Mouse (Mus musculus): ENCODE measurements at regions not wholly inside any gene's neighbourhood (a gene's known extent, or its start where the extent isn't known, plus 50 kb on each side); places are given as distances from the start of the nearest gene placed in this dataset.
A peak's percentile ranks its signal among the peaks of the same experiment; 100 is the strongest.

DNA sequence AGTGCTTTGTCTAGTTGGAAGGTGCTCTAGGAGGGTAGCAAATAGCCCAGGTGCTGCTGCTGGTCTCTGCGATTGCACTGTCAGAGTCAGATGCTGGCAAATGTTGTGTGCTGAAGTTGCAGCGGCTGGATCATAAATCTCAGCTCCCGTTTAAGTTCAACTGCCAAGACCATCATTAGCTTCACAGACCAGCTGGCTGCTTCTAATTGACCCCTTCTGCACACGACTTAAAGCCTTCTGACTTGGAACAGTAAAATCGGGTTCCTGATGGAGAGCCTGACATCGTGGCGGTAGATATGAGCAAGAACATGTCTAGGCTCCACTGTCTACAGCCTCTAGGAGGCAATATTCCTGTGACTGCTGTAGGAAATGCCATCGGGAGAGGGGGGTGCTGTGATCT is 416.0 kb upstream of the Slc35b3 start:
- no peak overlapping the region for H3K9ac ChIP-seq (ENCODE audit: low read length)
- ATAC-seq (ENCODE audit: insufficient read depth, low FRiP score) = no peak
- no peaks in the 10 kb centered on the region for H3K36me3 ChIP-seq (ENCODE audit: control insufficient read depth, insufficient read depth, low read length)
- WGBS = 56% methylated on average over 8 of the region's 8 CpGs
- H3K4me2 ChIP-seq (ENCODE audit: low read depth, low read length) = no peak overlapping the region
- H3K4me1 ChIP-seq (ENCODE audit: control insufficient read depth, insufficient read depth, low read length) = no peaks in the 10 kb centered on the region
- H3K27me3 ChIP-seq (ENCODE audit: control insufficient read depth, insufficient read depth, low read length) = no peaks in the 10 kb centered on the region
- no peak overlapping the region for H3K4me3 ChIP-seq (replicated peaks; ENCODE audit: low read length)
- H3K27ac ChIP-seq (ENCODE audit: low read length) = no peak overlapping the region
- no peaks in the 10 kb centered on the region for H3K9me3 ChIP-seq (replicated peaks; ENCODE audit: control insufficient read depth, low read length)

DNA sequence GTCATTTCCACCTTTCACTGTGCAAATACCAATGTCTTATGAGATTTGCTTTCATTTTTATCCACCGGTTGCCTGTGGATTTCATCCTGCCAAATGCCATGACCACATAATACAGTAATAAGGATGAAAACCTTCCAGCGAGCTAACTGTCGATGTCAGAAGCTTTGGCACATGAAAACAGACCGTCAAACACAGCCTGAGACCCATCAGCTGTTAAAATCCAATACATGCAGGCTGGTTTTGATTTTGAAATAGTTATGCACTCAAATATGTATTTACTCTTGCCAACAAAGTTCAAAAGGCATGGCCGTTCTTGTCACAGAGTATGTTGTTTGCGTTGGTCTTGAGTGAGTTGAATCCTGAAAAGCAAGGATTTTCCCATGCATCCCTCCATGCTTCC is 415.6 kb upstream of the Slc35b3 start:
- Histone ChIP-seq H3K27ac (ENCODE audit: low read length) (no peak overlapping the region), H3K9ac (ENCODE audit: low read length) (no peak overlapping the region), H3K4me1 (ENCODE audit: control insufficient read depth, insufficient read depth, low read length) (no peaks in the 10 kb centered on the region), H3K27me3 (ENCODE audit: control insufficient read depth, insufficient read depth, low read length) (no peaks in the 10 kb centered on the region), H3K9me3 (replicated peaks; ENCODE audit: control insufficient read depth, low read length) (no peaks in the 10 kb centered on the region), H3K4me2 (ENCODE audit: low read depth, low read length) (no peak overlapping the region), H3K36me3 (ENCODE audit: control insufficient read depth, insufficient read depth, low read length) (no peaks in the 10 kb centered on the region), H3K4me3 (replicated peaks; ENCODE audit: low read length) (no peak overlapping the region)
- WGBS = 65% methylated on average over 6 of the region's 6 CpGs
- ATAC-seq (ENCODE audit: insufficient read depth, low FRiP score) = no peak

GRCm38 (mm10) chr13:39372565-39372964 is 411.9 kb upstream of the Slc35b3 start:
- Histone ChIP-seq H3K27me3 (ENCODE audit: control insufficient read depth, insufficient read depth, low read length) (no peaks in the 10 kb centered on the region), H3K27ac (ENCODE audit: low read length) (no peak overlapping the region), H3K9me3 (replicated peaks; ENCODE audit: control insufficient read depth, low read length) (no peaks in the 10 kb centered on the region), H3K9ac (ENCODE audit: low read length) (no peak overlapping the region), H3K36me3 (ENCODE audit: control insufficient read depth, insufficient read depth, low read length) (no peaks in the 10 kb centered on the region), H3K4me2 (ENCODE audit: low read depth, low read length) (no peak overlapping the region), H3K4me1 (ENCODE audit: control insufficient read depth, insufficient read depth, low read length) (no peaks in the 10 kb centered on the region), H3K4me3 (replicated peaks; ENCODE audit: low read length) (no peak overlapping the region)
- 71% methylated on average over 3 of the region's 3 CpGs for WGBS
- ATAC-seq (ENCODE audit: insufficient read depth, low FRiP score) = no peak

DNA sequence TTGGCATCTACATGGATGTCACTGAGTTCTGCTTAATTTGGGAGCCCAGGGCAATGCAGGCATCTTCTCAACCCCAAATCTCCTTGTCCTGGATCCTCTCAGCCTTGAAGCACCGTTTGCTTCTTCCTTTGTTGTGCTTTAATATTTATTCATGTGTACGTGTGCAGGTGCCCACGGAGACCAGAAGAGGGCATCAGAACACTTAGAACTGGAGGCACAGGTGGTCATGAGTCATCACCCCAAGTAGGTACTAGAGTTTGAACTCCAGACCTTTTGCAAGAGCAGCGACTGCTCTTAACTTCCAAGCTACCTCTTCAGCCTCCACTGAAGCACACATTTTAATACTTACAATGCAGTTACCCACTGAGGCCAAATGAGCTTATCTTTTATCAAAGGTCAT is 403.0 kb upstream of the Slc35b3 start:
- no peaks in the 10 kb centered on the region for H3K4me1 ChIP-seq (ENCODE audit: control insufficient read depth, insufficient read depth, low read length)
- H3K4me3 ChIP-seq (replicated peaks; ENCODE audit: low read length) = no peak overlapping the region
- no peak for ATAC-seq (ENCODE audit: insufficient read depth, low FRiP score)
- H3K27ac ChIP-seq (ENCODE audit: low read length) = no peak overlapping the region
- no peaks in the 10 kb centered on the region for H3K27me3 ChIP-seq (ENCODE audit: control insufficient read depth, insufficient read depth, low read length)
- no peaks in the 10 kb centered on the region for H3K36me3 ChIP-seq (ENCODE audit: control insufficient read depth, insufficient read depth, low read length)
- WGBS = 54% methylated on average over 4 of the region's 4 CpGs
- no peaks in the 10 kb centered on the region for H3K9me3 ChIP-seq (replicated peaks; ENCODE audit: control insufficient read depth, low read length)
- no peak overlapping the region for H3K4me2 ChIP-seq (ENCODE audit: low read depth, low read length)
- no peak overlapping the region for H3K9ac ChIP-seq (ENCODE audit: low read length)

- H3K4me2 ChIP-seq (ENCODE audit: low read depth, low read length) = peak overlapping the region; percentile 24
- no peak for ATAC-seq (ENCODE audit: insufficient read depth, low FRiP score)
- 56% methylated on average over 13 of the region's 13 CpGs for WGBS
- no peaks in the 10 kb centered on the region for H3K4me1 ChIP-seq (ENCODE audit: control insufficient read depth, insufficient read depth, low read length)
- no peaks in the 10 kb centered on the region for H3K9me3 ChIP-seq (replicated peaks; ENCODE audit: control insufficient read depth, low read length)
- H3K27me3 ChIP-seq (ENCODE audit: control insufficient read depth, insufficient read depth, low read length) = no peaks in the 10 kb centered on the region
- no peak overlapping the region for H3K9ac ChIP-seq (ENCODE audit: low read length)
- H3K36me3 ChIP-seq (ENCODE audit: control insufficient read depth, insufficient read depth, low read length) = no peaks in the 10 kb centered on the region
- no peak overlapping the region for H3K27ac ChIP-seq (ENCODE audit: low read length)
- no peak overlapping the region for H3K4me3 ChIP-seq (replicated peaks; ENCODE audit: low read length)
These were observed 401.9 kb upstream of the Slc35b3 start for GRCm38 (mm10) chr13:39362536-39362935.

DNA sequence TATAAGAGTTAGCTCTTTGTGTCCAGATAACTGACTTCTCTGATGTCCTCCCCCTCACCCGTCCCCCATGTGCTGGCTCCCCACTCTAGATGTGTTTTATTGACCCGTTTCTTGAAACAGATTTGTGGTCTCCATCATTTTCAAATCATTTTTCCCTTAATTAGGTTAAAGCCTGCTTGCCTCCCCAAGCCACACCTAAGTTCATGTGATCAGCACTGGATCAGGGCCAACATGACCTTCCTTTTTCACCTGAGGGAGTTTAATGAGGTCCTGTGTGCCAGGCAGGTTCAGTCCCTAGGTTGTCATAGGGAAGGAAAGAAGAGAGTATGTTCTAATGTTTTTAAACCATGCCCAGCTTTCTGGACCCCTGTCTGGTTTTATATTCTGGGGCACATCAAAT is 390.9 kb upstream of the Slc35b3 start:
- ATAC-seq (ENCODE audit: insufficient read depth, low FRiP score) = no peak
- no peak overlapping the region for H3K4me2 ChIP-seq (ENCODE audit: low read depth, low read length)
- no peaks in the 10 kb centered on the region for H3K36me3 ChIP-seq (ENCODE audit: control insufficient read depth, insufficient read depth, low read length)
- H3K27me3 ChIP-seq (ENCODE audit: control insufficient read depth, insufficient read depth, low read length) = no peaks in the 10 kb centered on the region
- no peak overlapping the region for H3K27ac ChIP-seq (ENCODE audit: low read length)
- H3K4me3 ChIP-seq (replicated peaks; ENCODE audit: low read length) = no peak overlapping the region
- no peak overlapping the region for H3K9ac ChIP-seq (ENCODE audit: low read length)
- no peaks in the 10 kb centered on the region for H3K9me3 ChIP-seq (replicated peaks; ENCODE audit: control insufficient read depth, low read length)
- 41% methylated on average over 2 of the region's 2 CpGs for WGBS
- no peaks in the 10 kb centered on the region for H3K4me1 ChIP-seq (ENCODE audit: control insufficient read depth, insufficient read depth, low read length)

DNA sequence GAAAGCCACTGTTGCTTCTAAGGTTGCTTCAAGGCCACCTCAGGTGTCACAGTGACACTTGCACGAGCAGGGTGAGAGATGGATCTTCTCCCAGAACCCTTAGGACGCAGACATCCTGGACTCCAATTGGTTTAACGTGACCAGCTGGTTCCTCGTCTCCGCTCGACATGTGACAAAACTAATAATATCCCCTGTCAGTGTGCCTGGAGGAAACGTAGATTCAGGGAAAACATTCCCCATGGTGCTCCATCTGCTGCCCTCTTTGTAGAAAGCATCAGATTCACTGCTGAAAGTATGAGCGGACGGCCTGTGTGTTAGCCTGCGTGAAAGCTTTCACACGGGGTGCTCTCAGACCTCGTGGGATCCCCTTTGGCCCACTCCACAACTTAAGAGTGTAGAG is 390.0 kb upstream of the Slc35b3 start:
- no peak overlapping the region for H3K27ac ChIP-seq (ENCODE audit: low read length)
- H3K36me3 ChIP-seq (ENCODE audit: control insufficient read depth, insufficient read depth, low read length) = no peaks in the 10 kb centered on the region
- no peak overlapping the region for H3K4me3 ChIP-seq (replicated peaks; ENCODE audit: low read length)
- no peak overlapping the region for H3K4me2 ChIP-seq (ENCODE audit: low read depth, low read length)
- no peak overlapping the region for H3K9ac ChIP-seq (ENCODE audit: low read length)
- 66% methylated on average over 12 of the region's 12 CpGs for WGBS
- no peak for ATAC-seq (ENCODE audit: insufficient read depth, low FRiP score)
- no peaks in the 10 kb centered on the region for H3K4me1 ChIP-seq (ENCODE audit: control insufficient read depth, insufficient read depth, low read length)
- H3K9me3 ChIP-seq (replicated peaks; ENCODE audit: control insufficient read depth, low read length) = no peaks in the 10 kb centered on the region
- no peaks in the 10 kb centered on the region for H3K27me3 ChIP-seq (ENCODE audit: control insufficient read depth, insufficient read depth, low read length)

DNA sequence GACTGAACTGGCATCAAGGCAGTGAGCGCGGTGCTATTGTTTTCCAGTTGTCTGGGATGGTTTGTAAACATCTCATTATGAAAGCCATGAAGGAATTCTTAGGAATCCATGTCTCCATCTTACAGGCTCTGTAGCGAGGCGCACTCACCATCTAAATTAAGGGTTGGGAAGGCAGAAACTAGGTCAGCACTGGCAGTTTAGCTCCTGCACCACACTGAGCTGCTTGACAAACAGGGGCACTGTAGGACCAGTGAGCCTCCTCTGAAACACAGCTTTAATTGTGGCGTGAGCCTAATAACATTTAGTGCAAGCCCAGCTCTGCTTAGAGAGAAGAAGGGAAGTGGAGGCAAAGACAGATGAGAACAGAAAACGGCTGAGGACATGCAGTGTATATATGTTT is 387.1 kb upstream of the Slc35b3 start:
- no peak overlapping the region for H3K4me3 ChIP-seq (replicated peaks; ENCODE audit: low read length)
- no peaks in the 10 kb centered on the region for H3K27me3 ChIP-seq (ENCODE audit: control insufficient read depth, insufficient read depth, low read length)
- no peak overlapping the region for H3K27ac ChIP-seq (ENCODE audit: low read length)
- H3K9me3 ChIP-seq (replicated peaks; ENCODE audit: control insufficient read depth, low read length) = no peaks in the 10 kb centered on the region
- no peaks in the 10 kb centered on the region for H3K4me1 ChIP-seq (ENCODE audit: control insufficient read depth, insufficient read depth, low read length)
- whole genome bisulfite sequencing = 76% methylated on average over 6 of the region's 6 CpGs
- ATAC-seq (ENCODE audit: insufficient read depth, low FRiP score) = no peak
- no peak overlapping the region for H3K9ac ChIP-seq (ENCODE audit: low read length)
- no peak overlapping the region for H3K4me2 ChIP-seq (ENCODE audit: low read depth, low read length)
- no peaks in the 10 kb centered on the region for H3K36me3 ChIP-seq (ENCODE audit: control insufficient read depth, insufficient read depth, low read length)

DNA sequence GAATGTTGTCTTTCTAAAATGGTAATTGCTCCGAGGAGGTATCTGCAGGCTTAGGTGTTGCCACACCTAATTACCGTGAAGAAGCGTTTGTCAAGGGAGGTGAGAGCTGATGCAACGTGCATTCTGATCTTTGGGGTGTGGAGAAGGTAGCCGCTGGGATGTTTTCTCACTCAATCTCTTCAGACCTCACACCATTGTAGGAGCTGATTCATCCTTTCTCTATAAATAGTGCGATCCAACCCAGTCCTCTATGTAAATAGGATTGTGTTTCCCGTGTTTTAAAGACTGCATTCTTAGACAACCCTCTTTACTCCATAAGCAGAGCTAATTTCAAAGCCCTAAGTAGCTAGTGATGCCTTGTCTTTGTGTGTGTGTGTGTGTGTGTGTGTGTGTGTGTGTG is 374.2 kb upstream of the Slc35b3 start:
- no peaks in the 10 kb centered on the region for H3K27me3 ChIP-seq (ENCODE audit: control insufficient read depth, insufficient read depth, low read length)
- H3K9ac ChIP-seq (ENCODE audit: low read length) = no peak overlapping the region
- no peaks in the 10 kb centered on the region for H3K36me3 ChIP-seq (ENCODE audit: control insufficient read depth, insufficient read depth, low read length)
- H3K9me3 ChIP-seq (replicated peaks; ENCODE audit: control insufficient read depth, low read length) = no peaks in the 10 kb centered on the region
- H3K27ac ChIP-seq (ENCODE audit: low read length) = no peak overlapping the region
- no peaks in the 10 kb centered on the region for H3K4me1 ChIP-seq (ENCODE audit: control insufficient read depth, insufficient read depth, low read length)
- WGBS = 41% methylated on average over 7 of the region's 7 CpGs
- no peak for ATAC-seq (ENCODE audit: insufficient read depth, low FRiP score)
- H3K4me3 ChIP-seq (replicated peaks; ENCODE audit: low read length) = no peak overlapping the region
- H3K4me2 ChIP-seq (ENCODE audit: low read depth, low read length) = no peak overlapping the region

- H3K9me3 ChIP-seq (replicated peaks; ENCODE audit: control insufficient read depth, low read length) = no peaks in the 10 kb centered on the region
- 78% methylated on average over 3 of the region's 3 CpGs for WGBS
- H3K9ac ChIP-seq (ENCODE audit: low read length) = no peak overlapping the region
- no peak for ATAC-seq (ENCODE audit: insufficient read depth, low FRiP score)
- no peaks in the 10 kb centered on the region for H3K36me3 ChIP-seq (ENCODE audit: control insufficient read depth, insufficient read depth, low read length)
- H3K27me3 ChIP-seq (ENCODE audit: control insufficient read depth, insufficient read depth, low read length) = no peaks in the 10 kb centered on the region
- no peak overlapping the region for H3K4me3 ChIP-seq (replicated peaks; ENCODE audit: low read length)
- H3K4me1 ChIP-seq (ENCODE audit: control insufficient read depth, insufficient read depth, low read length) = no peaks in the 10 kb centered on the region
- H3K4me2 ChIP-seq (ENCODE audit: low read depth, low read length) = no peak overlapping the region
- no peak overlapping the region for H3K27ac ChIP-seq (ENCODE audit: low read length)
These were observed 369.1 kb upstream of the Slc35b3 start for GRCm38 (mm10) chr13:39329794-39330193.
